Mouse (Mus musculus) skeletal muscle tissue, adult 2 months (tissue): Measurements from ENCODE around the gene Zfp691.
A peak's percentile ranks its signal among the peaks of the same experiment; 100 is the strongest.

ENCODE experiments used
- DNase-seq: peaks from one replicate; pipeline ENCODE4 v3.0.0-alpha.2; 2012; ENCODE audit warnings: low read depth, low spot score

Zfp691 gene

DNA sequence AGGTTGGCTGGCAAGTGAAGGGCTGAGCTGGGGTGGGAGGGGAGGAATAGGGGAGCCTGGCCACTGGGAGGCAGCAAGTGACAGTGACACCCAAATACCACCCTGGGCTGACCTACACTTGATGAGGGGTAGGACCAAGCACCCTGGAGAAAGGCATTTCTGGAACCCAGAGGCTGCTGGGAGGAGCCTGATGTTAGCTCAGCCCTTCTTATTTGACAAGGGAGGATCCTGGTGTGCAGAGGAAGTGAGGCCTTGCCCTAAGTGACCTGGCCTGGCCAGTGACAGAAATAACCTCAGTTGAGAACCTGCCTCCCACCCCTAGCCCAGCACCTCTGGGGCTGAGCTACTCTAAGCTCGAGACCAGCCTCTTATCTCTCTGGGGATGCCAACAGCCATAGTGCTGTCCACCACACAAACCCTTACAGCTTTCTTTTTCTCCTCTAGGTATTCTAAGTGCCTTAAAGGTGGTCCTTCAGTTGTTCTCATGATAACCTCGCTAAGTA is 49.2 kb downstream of the Zfp691 start:
- DNase-seq, result no peak

DNA sequence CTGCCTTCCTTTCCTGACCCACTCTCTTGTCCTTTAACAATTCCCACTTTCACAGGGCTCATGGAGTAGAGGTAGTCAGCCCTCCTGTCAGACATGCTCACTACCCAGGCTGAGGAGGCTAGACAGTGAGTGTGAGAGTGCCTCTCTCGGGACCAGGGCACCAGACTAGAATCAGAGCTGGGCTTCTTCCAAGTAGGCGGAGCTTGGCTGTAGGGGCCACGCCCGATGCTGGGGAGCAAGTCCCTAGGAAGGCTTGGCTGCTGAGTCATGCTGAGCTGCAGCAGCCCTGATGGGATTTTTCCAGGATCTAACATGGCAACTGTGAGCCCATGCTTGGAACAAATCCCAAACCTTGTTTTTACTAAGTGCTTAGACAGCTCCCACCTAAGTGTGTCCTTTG is 52.7 kb downstream of the Zfp691 start:
- peak; percentile 59 for DNase-seq

DNA sequence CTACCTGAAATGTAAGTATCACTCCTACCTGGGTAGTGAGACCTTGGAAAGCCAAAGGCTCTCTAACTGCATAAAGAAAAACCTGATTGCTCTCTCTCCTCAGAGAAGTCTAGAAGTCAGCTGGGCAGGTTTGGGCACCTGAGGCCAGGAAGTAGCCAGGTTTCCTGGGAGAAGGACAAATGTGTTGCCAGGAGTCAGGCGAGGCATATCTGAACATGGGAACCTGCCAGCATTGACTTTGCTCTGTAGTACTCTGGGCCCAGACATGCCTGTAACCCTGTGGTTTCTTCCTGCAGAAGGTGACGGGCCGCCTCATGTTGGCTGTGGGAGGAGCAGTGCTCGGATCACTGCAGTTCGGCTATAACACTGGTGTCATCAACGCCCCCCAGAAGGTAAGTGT is 53.9 kb downstream of the Zfp691 start:
- no peak for DNase-seq
